Mouse (Mus musculus): ENCODE data around the gene Gabra6. TPM values are rescaled to one million over a fixed set of nuclear protein-coding genes. Genes with fewer than 3 reads are reported as not detected.

The Gabra6 gene
- not detected for total RNA-seq (2021)
- long read RNA-seq, result 0 reads

GRCm38 (mm10) chr11:42320882-42321281 lies at the start of gene Gabra6:
Gene Gabra6, minus strand, starts transcription at chr11:42321072.
- DNase-seq (ENCODE audit: low spot score in 2 of 2), result no peak

DNA sequence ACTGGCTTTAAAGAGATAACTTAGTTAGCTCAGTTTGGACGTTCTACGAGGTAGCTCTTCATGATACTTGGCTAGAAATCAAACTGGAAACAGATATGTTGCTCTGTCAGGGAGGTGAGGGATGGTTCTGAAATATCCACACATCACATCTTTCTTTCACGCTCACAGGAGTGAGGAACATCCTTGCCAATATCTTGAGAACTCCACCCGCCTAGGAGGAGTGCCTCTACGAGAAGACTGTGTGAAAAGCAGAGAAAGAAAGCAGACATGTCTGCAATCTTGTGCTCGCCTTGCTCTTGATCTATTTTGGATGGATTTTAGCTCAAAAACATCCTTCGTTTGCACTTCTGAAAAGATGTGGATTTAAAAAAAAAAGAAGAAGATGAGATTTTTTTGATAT lies 44.7 kb upstream of the Gabra6 start:
- DNase-seq (ENCODE audit: low spot score in 2 of 2), result no peak

DNA sequence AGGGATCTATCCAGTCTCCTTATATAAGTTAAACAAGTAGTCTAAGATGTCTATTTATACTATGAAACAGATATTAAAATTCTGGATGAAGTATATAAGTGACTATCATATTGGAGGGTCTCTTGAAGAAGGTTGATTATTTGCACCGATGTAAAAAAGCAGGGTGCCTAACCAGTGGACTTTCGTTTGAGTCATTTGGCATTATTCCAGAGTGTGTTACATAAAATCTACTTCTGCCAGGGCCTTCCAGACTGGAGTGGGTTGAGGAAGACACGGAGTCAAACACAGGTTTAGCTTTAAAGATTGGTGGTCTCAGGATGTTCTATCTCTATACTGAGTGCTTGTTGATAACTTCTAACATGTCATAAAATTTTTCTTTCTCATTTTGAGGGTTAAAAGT lies 11.2 kb upstream of the Gabra6 start:
- no peak for DNase-seq (ENCODE audit: low spot score in 2 of 2)

DNA sequence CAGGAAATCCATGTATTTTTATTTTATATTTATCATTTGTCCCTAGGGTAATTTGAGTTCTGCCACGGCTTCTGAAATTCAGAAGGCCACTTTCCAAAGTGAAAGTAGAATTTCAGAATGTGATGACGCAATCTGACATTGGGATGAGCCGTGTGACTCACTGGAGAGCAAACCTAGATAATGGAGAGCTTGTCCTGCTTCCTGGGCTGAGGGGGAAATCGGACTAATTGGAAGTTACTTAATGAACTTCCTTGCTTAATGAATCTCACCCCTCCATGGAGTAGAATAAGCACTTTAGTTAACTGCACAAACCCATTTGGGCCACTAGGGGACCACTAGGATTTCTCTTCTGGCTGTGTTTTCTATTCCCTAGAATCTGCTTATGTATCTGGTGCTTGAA lies 5.4 kb upstream of the Gabra6 start:
- no peak for DNase-seq (ENCODE audit: low spot score in 2 of 2)

DNA sequence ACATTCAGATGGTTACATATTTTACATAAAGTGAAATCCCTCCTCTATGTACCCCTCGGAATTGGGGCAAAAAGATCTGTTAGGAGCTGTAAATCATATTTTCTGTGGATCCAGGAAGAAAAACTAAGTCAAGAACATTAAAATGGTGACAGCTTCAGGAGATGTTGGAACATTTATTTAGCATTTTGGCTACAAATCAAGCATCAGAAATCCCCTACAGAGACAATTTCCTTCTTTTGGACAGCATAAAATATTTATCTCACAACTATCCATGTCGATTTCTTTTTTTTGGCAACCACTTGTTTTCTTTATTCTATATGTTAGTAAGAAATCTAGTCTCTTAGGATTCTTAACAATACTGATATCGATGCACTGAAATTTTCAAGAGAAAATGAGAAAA lies 688 bp upstream of the Gabra6 start:
- DNase-seq (ENCODE audit: low spot score in 2 of 2), result no peak

DNA sequence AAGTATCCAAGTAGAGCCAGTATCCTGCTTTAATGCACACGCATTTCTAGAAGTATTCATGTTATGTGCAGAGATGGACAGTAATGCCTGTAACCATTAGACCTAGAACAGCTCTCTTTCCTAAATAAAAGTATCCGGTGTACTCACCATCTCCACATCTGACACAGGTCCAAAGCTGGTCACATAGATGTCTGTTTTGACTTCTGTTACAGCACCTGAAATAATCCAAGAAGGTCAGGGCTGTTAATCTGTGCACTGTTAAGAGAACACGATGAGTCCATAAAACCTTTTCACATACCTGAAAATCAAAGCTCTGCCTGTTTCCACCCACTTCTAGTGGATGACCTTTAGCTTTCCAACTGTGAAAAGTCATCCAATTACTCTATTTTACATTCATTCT lies 1.4 kb downstream of the Gabra6 start:
- DNase-seq (ENCODE audit: low spot score in 2 of 2), result no peak

- no peak for DNase-seq (ENCODE audit: low spot score in 2 of 2)
Measured at GRCm38 (mm10) chr11:42319101-42319500, 1.8 kb downstream of the Gabra6 start.

- DNase-seq (ENCODE audit: low spot score in 2 of 2), result no peak
Measured at GRCm38 (mm10) chr11:42317985-42318384, 2.9 kb downstream of the Gabra6 start.

DNA sequence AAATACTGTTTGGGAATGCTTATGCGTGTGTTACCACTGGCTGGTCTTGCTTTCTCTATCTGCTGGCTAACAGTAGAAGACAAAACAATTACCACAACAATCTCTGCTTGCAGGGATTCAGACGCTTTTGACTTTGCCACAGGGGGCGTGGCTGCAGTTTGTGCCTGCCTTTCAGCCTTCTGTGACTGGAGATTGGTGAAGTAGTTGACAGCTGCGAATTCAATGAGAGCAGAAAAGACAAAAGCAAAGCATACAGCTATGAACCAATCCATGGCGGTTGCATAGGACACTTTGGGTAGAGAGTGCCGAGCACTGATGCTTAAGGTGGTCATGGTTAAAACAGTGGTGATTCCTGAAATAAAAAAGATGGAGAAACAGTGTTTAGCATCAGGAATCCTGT lies 6.0 kb downstream of the Gabra6 start:
- peak; percentile 6 to 13 for DNase-seq (ENCODE audit: low spot score in 2 of 2)

GRCm38 (mm10) chr11:42310892-42311291 lies 10.0 kb downstream of the Gabra6 start:
- no peak for DNase-seq (ENCODE audit: low spot score in 2 of 2)

- DNase-seq (ENCODE audit: low spot score in 2 of 2), result no peak
Measured at GRCm38 (mm10) chr11:42309086-42309485, 11.8 kb downstream of the Gabra6 start.

DNA sequence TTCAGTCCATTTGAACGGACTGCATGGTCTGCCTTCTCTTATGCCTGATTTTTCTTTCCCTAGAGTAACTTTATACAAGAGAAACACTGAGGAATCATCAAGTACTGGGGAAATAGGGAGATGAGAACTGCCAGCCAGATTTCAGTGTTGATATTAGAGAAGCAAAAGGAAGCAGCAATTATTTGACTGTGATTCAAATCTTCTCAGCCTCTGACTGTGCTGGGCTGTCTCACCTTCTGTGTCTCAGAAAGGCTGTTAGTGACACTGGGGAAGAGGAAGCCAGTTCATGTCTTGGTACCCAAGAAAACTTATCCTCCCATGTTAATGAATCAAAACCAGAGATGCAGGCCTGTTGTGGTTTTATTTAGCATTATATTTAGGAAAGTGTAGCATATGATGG lies 14.8 kb downstream of the Gabra6 start:
- no peak for DNase-seq (ENCODE audit: low spot score in 2 of 2)

- no peak for DNase-seq (ENCODE audit: low spot score in 2 of 2)
Measured at GRCm38 (mm10) chr11:42258978-42259377, 61.9 kb downstream of the Gabra6 start.

Other genes starting within 250 kb of the Gabra6 start
- gene Gabra1, start 138.1 kb downstream of the Gabra6 start, total RNA-seq (2021), result 100 to 1,000 TPM; 227 to 272 TPM
- 100 to 1,000 TPM; 117 to 130 TPM for gene Gabrb2, start 98.7 kb upstream of the Gabra6 start, total RNA-seq (2021)

All from layer of hippocampus, postnatal 10 days (tissue).